Mouse (Mus musculus): ENCODE data around the gene Adat1. TPM values are rescaled to one million over a fixed set of nuclear protein-coding genes. Genes with fewer than 3 reads are reported as not detected.
"Not testable (repeated sequence)": the region's sequence is repeated elsewhere in the genome, so short reads cannot be mapped to it uniquely, and the experiment has no call there.

Adat1 gene
- polyA plus RNA-seq, 1 experiment from 2014 or later: 10.0 TPM

GRCm38 (mm10) chr8:111950846-111951245 is 41.3 kb downstream of the Adat1 start:
- no peaks in the 10 kb centered on the region for H3K4me1 ChIP-seq (replicated peaks; ENCODE audit: control insufficient read depth, insufficient read depth, low read length)
- H3K9ac ChIP-seq (replicated peaks; ENCODE audit: low read depth, low read length): no peak overlapping the region
- H3K4me2 ChIP-seq (ENCODE audit: low read length): no peak overlapping the region
- H3K36me3 ChIP-seq (ENCODE audit: control insufficient read depth, insufficient read depth): peaks cover 34% of the 10 kb centered on the region
- H3K9me3 ChIP-seq (ENCODE audit: control insufficient read depth, low read length): no peaks in the 10 kb centered on the region
- ATAC-seq: no peak
- H3K4me3 ChIP-seq (replicated peaks; ENCODE audit: low read length): no peak overlapping the region
- no peaks in the 10 kb centered on the region for H3K27me3 ChIP-seq (replicated peaks; ENCODE audit: control insufficient read depth, insufficient read depth, low read length)
- H3K27ac ChIP-seq (ENCODE audit: low read length): no peak overlapping the region
- WGBS: 91% methylated on average over 3 of the region's 3 CpGs

DNA sequence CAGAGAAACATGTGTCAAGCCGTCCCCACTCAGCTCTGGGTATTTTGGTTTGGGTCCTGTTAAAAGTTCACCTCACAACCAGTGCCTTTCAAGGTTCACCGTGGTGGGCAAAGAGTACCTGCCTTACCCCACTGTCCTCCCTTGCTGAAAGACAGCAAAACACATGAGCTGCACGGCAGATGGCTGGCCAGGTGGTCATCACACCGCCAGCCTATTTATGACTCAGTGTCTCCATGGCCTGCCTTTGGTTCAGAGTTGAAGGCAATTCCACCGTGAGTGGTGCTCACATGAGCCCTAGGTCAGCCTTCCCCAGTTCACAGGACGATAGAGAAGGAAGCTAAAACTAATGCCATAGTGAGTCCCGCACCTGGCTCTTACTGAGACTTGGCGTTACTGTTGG is 44.1 kb downstream of the Adat1 start:
- 88% methylated on average over 8 of the region's 8 CpGs for WGBS
- H3K9me3 ChIP-seq (ENCODE audit: control insufficient read depth, low read length): no peaks in the 10 kb centered on the region
- H3K36me3 ChIP-seq (ENCODE audit: control insufficient read depth, insufficient read depth): peaks cover 26% of the 10 kb centered on the region
- no peak overlapping the region for H3K27ac ChIP-seq (ENCODE audit: low read length)
- H3K4me3 ChIP-seq (replicated peaks; ENCODE audit: low read length): no peak overlapping the region
- no peaks in the 10 kb centered on the region for H3K27me3 ChIP-seq (replicated peaks; ENCODE audit: control insufficient read depth, insufficient read depth, low read length)
- ATAC-seq: no peak
- H3K4me1 ChIP-seq (replicated peaks; ENCODE audit: control insufficient read depth, insufficient read depth, low read length): no peaks in the 10 kb centered on the region
- no peak overlapping the region for H3K4me2 ChIP-seq (ENCODE audit: low read length)
- H3K9ac ChIP-seq (replicated peaks; ENCODE audit: low read depth, low read length): no peak overlapping the region

GRCm38 (mm10) chr8:111947144-111947543 is 45.0 kb downstream of the Adat1 start:
- Histone ChIP-seq H3K36me3 (ENCODE audit: control insufficient read depth, insufficient read depth) (peaks cover 23% of the 10 kb centered on the region), H3K27me3 (replicated peaks; ENCODE audit: control insufficient read depth, insufficient read depth, low read length) (no peaks in the 10 kb centered on the region), H3K27ac (ENCODE audit: low read length) (no peak overlapping the region), H3K4me2 (ENCODE audit: low read length) (no peak overlapping the region), H3K9ac (replicated peaks; ENCODE audit: low read depth, low read length) (no peak overlapping the region), H3K4me3 (replicated peaks; ENCODE audit: low read length) (no peak overlapping the region), H3K9me3 (ENCODE audit: control insufficient read depth, low read length) (no peaks in the 10 kb centered on the region), H3K4me1 (replicated peaks; ENCODE audit: control insufficient read depth, insufficient read depth, low read length) (peaks cover 2% of the 10 kb centered on the region)
- no peak for ATAC-seq
- WGBS: 95% methylated on average over 2 of the region's 2 CpGs

GRCm38 (mm10) chr8:111943544-111943943 is 48.6 kb downstream of the Adat1 start:
- Histone ChIP-seq H3K4me3 (replicated peaks; ENCODE audit: low read length) (no peak overlapping the region), H3K27ac (ENCODE audit: low read length) (no peak overlapping the region), H3K9ac (replicated peaks; ENCODE audit: low read depth, low read length) (no peak overlapping the region), H3K36me3 (ENCODE audit: control insufficient read depth, insufficient read depth) (peaks cover 21% of the 10 kb centered on the region), H3K4me1 (replicated peaks; ENCODE audit: control insufficient read depth, insufficient read depth, low read length) (peaks cover 17% of the 10 kb centered on the region), H3K27me3 (replicated peaks; ENCODE audit: control insufficient read depth, insufficient read depth, low read length) (no peaks in the 10 kb centered on the region), H3K9me3 (ENCODE audit: control insufficient read depth, low read length) (no peaks in the 10 kb centered on the region), H3K4me2 (ENCODE audit: low read length) (no peak overlapping the region)
- WGBS: 94% methylated on average over 2 of the region's 2 CpGs
- no peak for ATAC-seq

DNA sequence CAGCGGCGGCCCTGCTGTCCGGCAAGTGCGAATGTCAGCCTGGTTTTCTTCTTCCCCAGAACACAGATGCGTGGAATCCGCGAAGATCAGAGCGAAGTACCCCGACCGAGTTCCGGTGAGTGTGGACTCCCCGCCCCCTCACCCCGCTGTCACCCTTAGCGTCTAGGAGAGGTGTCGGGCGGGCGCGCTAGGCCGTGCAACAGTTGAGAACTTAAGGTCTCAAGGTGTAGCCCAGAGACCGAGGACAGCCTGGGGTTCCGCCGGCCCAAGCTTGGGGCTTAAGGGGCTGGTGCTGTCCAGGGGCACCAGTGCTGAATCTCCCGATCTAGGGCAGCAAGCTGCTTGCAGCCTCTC is 51.0 kb downstream of the Adat1 start:
- Histone ChIP-seq H3K27me3 (replicated peaks; ENCODE audit: control insufficient read depth, insufficient read depth, low read length) (no peaks in the 10 kb centered on the region), H3K9me3 (ENCODE audit: control insufficient read depth, low read length) (no peaks in the 10 kb centered on the region), H3K27ac (ENCODE audit: low read length) (peak overlapping the region; percentile 61), H3K9ac (replicated peaks; ENCODE audit: low read depth, low read length) (peak overlapping the region; percentile 89), H3K4me1 (replicated peaks; ENCODE audit: control insufficient read depth, insufficient read depth, low read length) (peaks cover 17% of the 10 kb centered on the region), H3K36me3 (ENCODE audit: control insufficient read depth, insufficient read depth) (peaks cover 9% of the 10 kb centered on the region; the same call in 1 of the 2 replicates), H3K4me2 (ENCODE audit: low read length) (peak overlapping the region; percentile 81), H3K4me3 (replicated peaks; ENCODE audit: low read length) (peak overlapping the region; percentile 100)
- 0% methylated on average over 23 of the region's 23 CpGs for WGBS
- ATAC-seq: peak; percentile 26

- Histone ChIP-seq H3K27ac (ENCODE audit: low read length) (peak within 1 kb of the TSS; percentile 61), H3K9ac (replicated peaks; ENCODE audit: low read depth, low read length) (peak within 1 kb of the TSS; percentile 89), H3K4me1 (replicated peaks; ENCODE audit: control insufficient read depth, insufficient read depth, low read length) (peaks cover 17% of the 10 kb centered on the region), H3K27me3 (replicated peaks; ENCODE audit: control insufficient read depth, insufficient read depth, low read length) (no peaks in the 10 kb centered on the region), H3K36me3 (ENCODE audit: control insufficient read depth, insufficient read depth) (peaks cover 9% of the 10 kb centered on the region; the same call in 1 of the 2 replicates), H3K4me2 (ENCODE audit: low read length) (peak within 1 kb of the TSS; percentile 95), H3K9me3 (ENCODE audit: control insufficient read depth, low read length) (no peaks in the 10 kb centered on the region), H3K4me3 (replicated peaks; ENCODE audit: low read length) (peak within 1 kb of the TSS; percentile 100)
- WGBS: under 1% methylated on average over 65 of the region's 65 CpGs
- peak; percentile 100 for ATAC-seq
Observed at GRCm38 (mm10) chr8:111940171-111941100, 51.7 kb downstream of the Adat1 start, which contains the start of gene Gabarapl2. Gabarapl2 (plus strand) TSS chr8:111940703.

DNA sequence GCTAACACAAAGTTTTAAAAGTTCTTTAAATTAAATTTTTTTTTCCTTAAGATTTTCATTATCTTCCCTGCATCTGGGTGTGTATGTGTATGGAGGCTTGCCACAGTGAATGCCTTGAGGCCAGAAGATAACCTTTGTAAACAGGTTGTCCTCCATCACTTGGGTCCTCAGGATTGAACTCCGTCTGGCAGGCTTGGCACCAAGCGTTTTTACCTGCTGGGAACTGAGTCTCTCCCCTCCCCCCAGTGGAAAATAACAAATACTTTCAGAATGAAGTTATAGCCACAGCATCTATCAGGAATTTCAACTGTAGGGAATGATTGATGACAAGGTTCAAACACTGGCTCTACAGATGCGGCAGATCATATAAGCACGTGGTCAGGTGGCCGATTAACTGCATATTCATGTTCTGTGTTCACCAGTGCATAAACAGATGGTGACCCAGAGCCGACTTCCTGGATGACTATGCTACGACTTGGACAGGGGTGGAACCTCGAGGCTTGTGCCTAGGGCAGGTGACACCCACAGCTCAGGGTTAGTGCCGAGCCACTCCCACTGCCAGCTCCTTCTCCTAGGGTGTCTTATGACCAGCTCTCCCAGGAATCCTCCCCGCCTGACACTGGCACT is 52.5 kb downstream of the Adat1 start:
- no peak overlapping the region for H3K27ac ChIP-seq (ENCODE audit: low read length)
- peak overlapping the region; percentile 100 for H3K4me3 ChIP-seq (replicated peaks; ENCODE audit: low read length)
- 11% methylated on average over 10 of the region's 10 CpGs for WGBS
- H3K9ac ChIP-seq (replicated peaks; ENCODE audit: low read depth, low read length): peak overlapping the region; percentile 54
- no peaks in the 10 kb centered on the region for H3K27me3 ChIP-seq (replicated peaks; ENCODE audit: control insufficient read depth, insufficient read depth, low read length)
- H3K4me2 ChIP-seq (ENCODE audit: low read length): peak overlapping the region; percentile 95
- peaks cover 17% of the 10 kb centered on the region for H3K4me1 ChIP-seq (replicated peaks; ENCODE audit: control insufficient read depth, insufficient read depth, low read length)
- ATAC-seq: peak; percentile 6; the same call in 1 of the 2 replicates
- no peaks in the 10 kb centered on the region for H3K9me3 ChIP-seq (ENCODE audit: control insufficient read depth, low read length)
- peaks cover 8% of the 10 kb centered on the region; the same call in 1 of the 2 replicates for H3K36me3 ChIP-seq (ENCODE audit: control insufficient read depth, insufficient read depth)

DNA sequence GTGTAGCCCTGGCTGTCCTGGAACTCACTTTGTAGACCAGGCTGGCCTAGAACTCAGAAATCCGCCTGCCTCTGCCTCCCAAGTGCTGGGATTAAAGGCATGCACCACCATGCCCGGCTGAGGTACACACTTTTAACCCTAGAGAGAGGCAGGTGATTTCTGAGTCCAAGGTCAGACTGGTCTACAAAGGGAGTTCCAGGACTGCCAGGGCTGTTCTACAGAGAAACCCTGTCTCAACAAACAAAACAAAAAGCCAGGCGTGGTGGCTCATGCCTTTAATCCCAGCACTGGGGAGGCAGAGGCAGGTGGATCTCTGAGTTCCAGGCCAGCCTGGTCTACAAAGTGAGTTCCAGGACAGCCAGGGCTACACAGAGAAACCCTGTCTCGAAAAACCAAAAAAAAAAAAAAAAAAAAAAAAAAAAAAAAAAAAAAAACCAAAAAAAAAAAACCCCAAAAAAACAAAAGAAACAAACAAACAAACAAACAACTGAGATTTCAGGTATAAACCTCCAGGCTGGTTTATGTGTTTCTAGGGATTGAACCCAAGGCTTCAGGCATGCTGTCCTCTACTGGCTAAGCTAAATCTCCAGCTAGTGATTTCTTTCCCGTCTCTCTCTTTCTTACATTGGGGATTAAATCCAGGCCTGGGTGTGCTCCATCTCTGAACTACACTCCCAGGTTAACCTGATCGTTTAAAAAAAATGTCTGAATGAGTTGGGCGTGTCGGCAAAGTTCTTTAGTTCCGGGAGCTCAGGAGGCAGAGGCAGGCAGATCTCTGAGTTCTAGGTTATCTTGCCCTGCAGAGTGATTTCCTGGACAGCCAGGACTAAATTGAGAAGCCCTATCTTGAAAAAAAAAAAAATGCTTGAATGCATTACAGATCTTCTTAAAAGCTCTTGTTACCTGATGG is 53.8 kb downstream of the Adat1 start:
- not testable (repeated sequence) for ATAC-seq; H3K27me3 ChIP-seq (replicated peaks; ENCODE audit: control insufficient read depth, insufficient read depth, low read length); H3K4me3 ChIP-seq (replicated peaks; ENCODE audit: low read length); H3K27ac ChIP-seq (ENCODE audit: low read length); H3K36me3 ChIP-seq (ENCODE audit: control insufficient read depth, insufficient read depth); H3K9ac ChIP-seq (replicated peaks; ENCODE audit: low read depth, low read length); H3K9me3 ChIP-seq (ENCODE audit: control insufficient read depth, low read length); H3K4me2 ChIP-seq (ENCODE audit: low read length)
- WGBS: 86% methylated on average over 8 of the region's 9 CpGs
- H3K4me1 ChIP-seq (replicated peaks; ENCODE audit: control insufficient read depth, insufficient read depth, low read length): peaks cover 17% of the 10 kb centered on the region

Data from forebrain, embryonic 16.5 days (tissue).